Mouse (Mus musculus) forebrain, embryonic 16.5 days (tissue): ENCODE measurements around the gene Foxn3. TPM values are rescaled to one million over a fixed set of nuclear protein-coding genes. Genes with fewer than 3 reads are reported as not detected.

ENCODE experiments used
- ATAC-seq: fragments of 200-750 bp; cut with Nextera tagmentation; 2 replicates; pipeline ENCODE4 v1.8.0; 2017; ENCODE audit warnings: mild to moderate bottlenecking, moderate library complexity
- H3K27ac ChIP-seq: fragments of 300-500 bp; sonication (generic); 2 replicates; pipeline ENCODE4 v1.5.1; 2014; ENCODE audit warnings: low read length, control low read depth
- H3K27me3 ChIP-seq: fragments of 300-500 bp; sonication (generic); replicated peaks from 2 replicates; pipeline ENCODE4 v1.6.1; 2014; ENCODE audit warnings: low read length; ENCODE audit not compliant: control insufficient read depth, insufficient read depth
- H3K36me3 ChIP-seq: fragments of 300-500 bp; sonication (generic); 2 replicates; pipeline ENCODE4 v1.6.1; 2014; ENCODE audit not compliant: control insufficient read depth, insufficient read depth
- H3K4me1 ChIP-seq: fragments of 300-500 bp; sonication (generic); replicated peaks from 2 replicates; pipeline ENCODE4 v1.6.1; 2014; ENCODE audit warnings: low read length; ENCODE audit not compliant: control insufficient read depth, insufficient read depth
- H3K4me2 ChIP-seq: fragments of 300-500 bp; sonication (generic); 2 replicates; pipeline ENCODE4 v1.6.1; 2014; ENCODE audit warnings: mild to moderate bottlenecking, low read length, control low read depth
- H3K4me3 ChIP-seq: fragments of 300-500 bp; sonication (generic); replicated peaks from 2 replicates; pipeline ENCODE4 v1.5.1; 2014; ENCODE audit warnings: mild to moderate bottlenecking, low read length, control low read depth
- H3K9ac ChIP-seq: fragments of 300-500 bp; sonication (generic); replicated peaks from 2 replicates; pipeline ENCODE4 v1.6.1; 2014; ENCODE audit warnings: low read depth, low read length, control low read depth
- H3K9me3 ChIP-seq: fragments of 300-500 bp; sonication (generic); 2 replicates; pipeline ENCODE4 v1.6.1; 2016; ENCODE audit warnings: low read length; ENCODE audit not compliant: control insufficient read depth
- WGBS: fragments of 180-500 bp; shearing (Covaris S2); extraction: QIAGEN DNeasy Blood & Tissue Kit; methylation state at CpG from one replicate; pipeline ENCODE4 v1.1.7; 2014; 5-methylcytosine and 5-hydroxymethylcytosine counted together
- polyA plus RNA-seq: library from polyadenylated mRNA; unstranded; fragments of >200 nt; fragmentation: Nextera tagmentation; extraction: Ambion mirVana; gene quantifications from 2 replicates; pipeline ENCODE4 v1.2.1, GENCODE M21; 2015

The Foxn3 gene
- polyA plus RNA-seq, 1 experiment from 2014 or later: 78.0 TPM

DNA sequence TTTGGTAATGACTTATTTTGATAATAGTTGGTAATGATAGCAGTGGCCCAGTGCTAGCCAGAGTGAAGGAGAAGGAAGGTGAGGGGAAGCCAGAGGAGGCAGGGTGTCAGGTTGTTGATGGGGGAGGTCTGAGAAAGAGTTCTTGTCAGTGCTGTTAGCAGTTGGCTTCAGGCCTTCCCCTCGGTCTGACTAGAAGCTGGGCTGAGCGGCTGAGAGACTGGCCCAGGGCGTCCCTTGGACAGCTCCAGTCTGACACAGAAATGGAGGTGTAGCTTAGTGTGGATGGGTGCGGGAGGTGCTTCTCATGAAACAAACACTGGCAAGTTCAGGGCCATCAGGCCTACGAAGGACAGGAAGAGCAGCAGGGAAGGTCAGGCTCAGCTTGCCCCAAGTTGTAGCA, 276.3 kb downstream of the Foxn3 start:
- 51% methylated on average over 5 of the region's 5 CpGs for WGBS
- no peak overlapping the region for H3K4me3 ChIP-seq
- H3K27ac ChIP-seq: peak overlapping the region; percentile 56; the same call in 1 of the 2 replicates
- peak; percentile 31 for ATAC-seq
- no peaks in the 10 kb centered on the region for H3K9me3 ChIP-seq
- no peak overlapping the region; the same call in 1 of the 2 replicates for H3K9ac ChIP-seq
- H3K4me2 ChIP-seq: no peak overlapping the region
- no peaks in the 10 kb centered on the region for H3K27me3 ChIP-seq
- H3K36me3 ChIP-seq: peaks cover 2% of the 10 kb centered on the region; the same call in 1 of the 2 replicates
- H3K4me1 ChIP-seq: peaks cover 36% of the 10 kb centered on the region

DNA sequence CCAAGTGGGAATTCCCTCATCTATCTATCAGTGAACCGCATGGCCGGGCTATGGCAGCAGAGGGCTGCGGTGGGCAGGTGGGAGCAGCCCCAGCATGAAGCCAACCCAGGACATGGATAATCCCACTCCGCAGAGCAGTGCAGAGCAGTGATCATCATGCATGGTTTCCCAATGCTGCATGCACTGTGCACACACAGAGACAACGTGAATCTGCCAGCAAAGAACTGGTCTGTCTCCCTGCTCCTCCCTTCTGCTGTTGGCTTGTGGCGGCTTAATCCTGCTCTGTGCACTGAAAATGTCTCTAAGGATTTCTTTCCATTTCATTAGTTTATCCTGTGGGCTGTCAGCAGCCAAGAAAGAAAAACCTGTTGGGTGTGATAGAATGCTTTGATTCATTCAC, 276.7 kb downstream of the Foxn3 start:
- no peaks in the 10 kb centered on the region for H3K9me3 ChIP-seq
- H3K4me3 ChIP-seq: no peak overlapping the region
- peaks cover 33% of the 10 kb centered on the region for H3K4me1 ChIP-seq
- WGBS: 34% methylated on average over 6 of the region's 6 CpGs
- peak; percentile 71 for ATAC-seq
- H3K27ac ChIP-seq: peak overlapping the region; percentile 56; the same call in 1 of the 2 replicates
- H3K9ac ChIP-seq: no peak overlapping the region; the same call in 1 of the 2 replicates
- H3K4me2 ChIP-seq: no peak overlapping the region
- peaks cover 2% of the 10 kb centered on the region; the same call in 1 of the 2 replicates for H3K36me3 ChIP-seq
- H3K27me3 ChIP-seq: no peaks in the 10 kb centered on the region

- H3K9me3 ChIP-seq: no peaks in the 10 kb centered on the region
- H3K36me3 ChIP-seq: peaks cover 2% of the 10 kb centered on the region; the same call in 1 of the 2 replicates
- peak overlapping the region; percentile 0; the same call in 1 of the 2 replicates for H3K4me2 ChIP-seq
- H3K9ac ChIP-seq: no peak overlapping the region
- H3K27ac ChIP-seq: 0 out of 2 replicates have a peak overlapping the region, but pooled peaks have one; percentile 1
- no peak for ATAC-seq
- peaks cover 29% of the 10 kb centered on the region for H3K4me1 ChIP-seq
- H3K27me3 ChIP-seq: no peaks in the 10 kb centered on the region
- 46% methylated on average over 8 of the region's 8 CpGs for WGBS
- no peak overlapping the region for H3K4me3 ChIP-seq
Observed at GRCm38 (mm10) chr12:99285656-99286055, 277.7 kb downstream of the Foxn3 start.

DNA sequence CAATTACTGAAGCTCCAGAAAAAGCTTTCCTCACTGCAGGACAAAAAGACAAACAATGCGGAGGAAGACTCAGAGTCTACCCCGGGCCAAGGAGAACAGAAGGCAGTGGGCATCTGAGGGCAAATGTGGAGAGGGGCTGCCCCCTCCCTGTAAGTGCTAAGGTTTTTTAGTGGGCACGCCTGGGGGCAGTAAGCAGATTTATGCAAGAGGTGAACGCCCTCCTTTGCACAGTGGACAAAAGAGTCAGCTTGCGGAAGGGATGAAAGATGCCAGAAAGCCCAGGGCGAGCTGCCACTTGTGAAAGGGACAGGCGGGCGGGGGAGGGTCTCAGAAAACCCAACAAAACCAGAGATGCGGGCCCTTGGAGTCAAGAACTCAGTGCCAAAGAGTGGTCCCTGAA, 278.2 kb downstream of the Foxn3 start:
- H3K4me1 ChIP-seq: peaks cover 29% of the 10 kb centered on the region
- peak; percentile 52 for ATAC-seq
- 0 out of 2 replicates have a peak overlapping the region, but pooled peaks have one; percentile 24 for H3K9ac ChIP-seq
- no peaks in the 10 kb centered on the region for H3K9me3 ChIP-seq
- H3K27ac ChIP-seq: peak overlapping the region; percentile 33
- H3K27me3 ChIP-seq: no peaks in the 10 kb centered on the region
- WGBS: 6% methylated on average over 9 of the region's 9 CpGs
- H3K4me2 ChIP-seq: peak overlapping the region; percentile 0
- H3K36me3 ChIP-seq: no peaks in the 10 kb centered on the region
- no peak overlapping the region for H3K4me3 ChIP-seq

DNA sequence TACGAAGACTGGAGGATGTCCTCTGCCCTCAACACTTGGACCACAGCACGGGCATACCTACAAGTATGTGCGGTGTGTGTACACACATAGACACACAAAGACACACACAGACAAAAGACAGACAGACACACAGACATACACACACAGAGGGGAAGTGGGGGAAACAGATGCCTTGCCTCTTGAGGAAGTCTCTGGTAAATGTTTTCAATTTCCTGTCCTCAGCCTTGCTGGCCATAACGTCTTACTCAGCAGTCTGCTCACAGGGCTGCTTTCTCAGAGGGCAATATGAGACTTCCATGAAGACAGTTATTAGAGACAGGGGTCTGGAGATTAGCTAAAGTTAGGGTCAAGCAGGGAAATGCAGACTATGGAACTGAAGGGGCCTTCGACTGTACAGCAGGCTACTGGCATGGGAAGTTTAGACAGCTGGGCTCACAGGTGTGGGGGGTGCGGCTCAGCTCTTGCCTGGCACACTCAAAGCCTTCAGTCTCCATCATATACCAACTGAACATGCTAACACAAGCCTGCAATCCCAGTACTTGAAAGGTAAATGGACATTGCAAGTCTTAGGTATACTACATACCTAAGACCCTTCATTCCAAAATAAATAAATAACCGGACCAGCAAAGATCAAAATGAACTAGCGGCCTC, 278.8 kb downstream of the Foxn3 start:
- no peak overlapping the region for H3K9ac ChIP-seq
- no peaks in the 10 kb centered on the region for H3K27me3 ChIP-seq
- H3K4me2 ChIP-seq: no peak overlapping the region
- ATAC-seq: peak; percentile 32; the same call in 1 of the 2 replicates
- no peak overlapping the region for H3K4me3 ChIP-seq
- H3K9me3 ChIP-seq: no peaks in the 10 kb centered on the region
- peaks cover 29% of the 10 kb centered on the region for H3K4me1 ChIP-seq
- no peaks in the 10 kb centered on the region for H3K36me3 ChIP-seq
- H3K27ac ChIP-seq: peak overlapping the region; percentile 33
- WGBS: 49% methylated on average over 8 of the region's 8 CpGs

DNA sequence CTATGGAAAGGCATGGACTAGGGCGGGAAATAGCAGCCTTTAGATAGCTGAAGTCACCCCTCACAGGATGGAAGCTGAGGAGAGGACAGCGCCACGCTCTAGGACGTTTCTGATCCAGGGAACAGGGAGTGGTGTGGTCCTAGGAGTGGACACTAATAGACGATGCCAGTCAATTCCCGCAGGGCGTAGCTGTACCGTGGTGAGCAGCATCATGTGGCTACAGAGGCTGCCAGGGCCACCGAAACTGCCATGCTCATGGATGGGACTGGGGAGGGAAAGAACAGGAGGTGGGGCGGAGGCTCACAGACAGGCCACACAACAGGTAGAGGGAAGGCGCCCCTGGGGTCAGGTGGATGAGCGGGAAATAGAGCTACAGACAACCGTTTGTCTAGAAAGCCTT, 282.6 kb downstream of the Foxn3 start:
- peaks cover 4% of the 10 kb centered on the region; the same call in 1 of the 2 replicates for H3K9me3 ChIP-seq
- H3K27ac ChIP-seq: no peak overlapping the region
- no peaks in the 10 kb centered on the region for H3K36me3 ChIP-seq
- no peaks in the 10 kb centered on the region for H3K27me3 ChIP-seq
- no peak overlapping the region for H3K9ac ChIP-seq
- H3K4me1 ChIP-seq: peaks cover 16% of the 10 kb centered on the region
- ATAC-seq: no peak
- WGBS: 88% methylated on average over 13 of the region's 13 CpGs
- no peak overlapping the region for H3K4me3 ChIP-seq
- H3K4me2 ChIP-seq: no peak overlapping the region

DNA sequence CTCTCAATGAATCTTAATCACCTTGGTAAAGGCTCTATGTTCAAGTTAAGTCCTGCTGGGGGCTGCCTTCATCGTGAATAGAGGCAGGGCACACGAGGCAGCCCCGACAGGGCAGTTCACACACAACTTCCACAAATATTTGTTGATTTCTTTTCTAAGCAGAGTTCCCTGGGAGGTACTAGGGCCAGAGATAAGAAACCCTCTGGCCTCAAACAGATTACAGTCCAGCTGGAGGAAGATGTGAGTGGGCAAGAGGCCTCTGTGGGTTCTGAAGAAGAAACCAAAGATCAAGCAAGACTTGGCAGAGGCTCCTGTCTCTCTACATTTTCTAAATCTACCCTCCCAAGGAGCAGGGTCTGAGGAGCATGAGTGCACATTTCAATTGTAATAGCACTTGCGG, 283.1 kb downstream of the Foxn3 start:
- H3K9ac ChIP-seq: no peak overlapping the region
- H3K36me3 ChIP-seq: no peaks in the 10 kb centered on the region
- no peak overlapping the region for H3K4me3 ChIP-seq
- H3K4me1 ChIP-seq: peaks cover 11% of the 10 kb centered on the region
- no peak for ATAC-seq
- H3K4me2 ChIP-seq: no peak overlapping the region
- no peaks in the 10 kb centered on the region for H3K27me3 ChIP-seq
- WGBS: 69% methylated on average over 4 of the region's 4 CpGs
- peaks cover 4% of the 10 kb centered on the region; the same call in 1 of the 2 replicates for H3K9me3 ChIP-seq
- no peak overlapping the region for H3K27ac ChIP-seq

- H3K36me3 ChIP-seq: no peaks in the 10 kb centered on the region
- no peak overlapping the region for H3K4me3 ChIP-seq
- ATAC-seq: no peak
- H3K9ac ChIP-seq: no peak overlapping the region
- H3K4me2 ChIP-seq: no peak overlapping the region
- WGBS: 92% methylated on average over 4 of the region's 4 CpGs
- H3K9me3 ChIP-seq: peaks cover 4% of the 10 kb centered on the region; the same call in 1 of the 2 replicates
- no peaks in the 10 kb centered on the region for H3K27me3 ChIP-seq
- peaks cover 2% of the 10 kb centered on the region for H3K4me1 ChIP-seq
- H3K27ac ChIP-seq: no peak overlapping the region
Observed at GRCm38 (mm10) chr12:99279426-99279825, 284.0 kb downstream of the Foxn3 start.

DNA sequence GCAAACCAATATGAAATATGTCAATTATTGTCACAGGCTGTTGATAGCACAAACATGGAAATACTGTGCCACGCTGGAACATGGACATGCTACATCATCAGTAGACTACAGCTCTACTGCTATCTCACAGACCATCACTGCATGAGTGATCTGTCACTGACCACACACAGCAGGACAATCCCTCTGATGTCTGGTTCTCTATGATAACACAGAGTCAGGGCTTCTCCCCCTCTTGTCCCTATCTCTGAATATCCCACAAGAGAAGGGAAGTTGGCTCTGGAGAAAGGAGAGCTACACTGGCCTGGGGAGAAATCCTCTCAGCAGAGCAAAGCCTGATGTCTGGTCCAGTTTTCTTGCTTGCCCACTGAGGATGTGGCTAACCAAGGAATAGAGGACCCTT, 288.8 kb downstream of the Foxn3 start:
- Histone ChIP-seq H3K4me1 (peaks cover 9% of the 10 kb centered on the region), H3K4me2 (no peak overlapping the region), H3K36me3 (no peaks in the 10 kb centered on the region), H3K9ac (no peak overlapping the region), H3K4me3 (no peak overlapping the region), H3K27ac (no peak overlapping the region), H3K9me3 (peaks cover 4% of the 10 kb centered on the region; the same call in 1 of the 2 replicates), H3K27me3 (no peaks in the 10 kb centered on the region)
- WGBS: 90% methylated on average over 1 of the region's 1 CpGs
- no peak for ATAC-seq
